In the genomic region with DNA sequence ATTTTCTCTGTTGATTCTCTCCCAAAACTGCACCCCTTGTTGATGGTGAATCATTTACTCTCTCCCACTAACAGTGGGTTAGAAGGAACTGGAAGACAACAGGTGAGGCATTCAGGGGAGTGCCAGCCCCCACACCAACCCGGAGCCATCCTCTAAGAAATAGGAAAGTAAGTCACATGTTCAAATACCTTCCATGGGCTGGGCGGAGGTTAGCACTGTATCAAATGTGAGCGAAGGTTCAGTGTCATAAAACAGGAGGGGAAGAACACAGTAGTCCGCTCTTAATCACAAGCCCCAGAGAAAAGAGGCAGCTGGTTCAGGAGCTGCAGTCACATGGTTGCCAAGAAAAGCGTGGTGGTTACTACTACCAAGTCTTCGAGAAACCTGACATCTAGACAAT, we compare ENCODE assay signal across 11 mouse cellular contexts. TPM values are rescaled to one million over a fixed set of nuclear protein-coding genes. Genes with fewer than 3 reads are reported as not detected.
"Had no signal": no experiment of that assay in that cellular context is flagged by ENCODE, and none has a peak within 500 bp of the region (broad histone marks: within the 10 kb centered on the region; RNA-seq: fewer than 3 reads in every experiment).

No protein-coding gene starts in this region.

- H3K9ac ChIP-seq: limb, embryonic 13.5 days; liver, embryonic 14.5 days; midbrain, embryonic 15.5 days; neural tube, embryonic 12.5 days had no signal

- H3K9me3 ChIP-seq: limb, embryonic 13.5 days; midbrain, embryonic 10.5 days; midbrain, embryonic 15.5 days; neural tube, embryonic 12.5 days had no signal

- H3K4me3 ChIP-seq: limb, embryonic 13.5 days; midbrain, embryonic 10.5 days; midbrain, embryonic 15.5 days; neural tube, embryonic 12.5 days had no signal

- DNase-seq: kidney, adult 2 months; kidney, postnatal 36 days; left cerebral cortex, postnatal 4 days; lung, adult 18-20 months; thymus, adult 18-20 months; thymus, postnatal 25 days had no signal

- H3K27ac ChIP-seq: limb, embryonic 13.5 days; liver, embryonic 14.5 days; midbrain, embryonic 10.5 days; midbrain, embryonic 15.5 days; neural tube, embryonic 12.5 days had no signal

- H3K4me2 ChIP-seq: limb, embryonic 13.5 days; midbrain, embryonic 15.5 days; neural tube, embryonic 12.5 days had no signal

- H3K4me1 ChIP-seq: limb, embryonic 13.5 days; midbrain, embryonic 10.5 days; neural tube, embryonic 12.5 days had no signal

- H3K36me3 ChIP-seq: limb, embryonic 13.5 days; midbrain, embryonic 10.5 days; midbrain, embryonic 15.5 days; neural tube, embryonic 12.5 days had no signal

- H3K27me3 ChIP-seq: limb, embryonic 13.5 days; midbrain, embryonic 15.5 days; neural tube, embryonic 12.5 days had no signal

RNA-seq across cellular contexts. Expression of a gene that starts 32.7 kb away (rescaled TPM):
- polyA plus RNA-seq: neural tube, embryonic 12.5 days had no signal
